Mouse (Mus musculus): ENCODE results near the gene Ifna6. TPM values are rescaled to one million over a fixed set of nuclear protein-coding genes. Genes with fewer than 3 reads are reported as not detected.
"Not testable (repeated sequence)": the region's sequence is repeated elsewhere in the genome, so short reads cannot be mapped to it uniquely, and the experiment has no call there.

The Ifna6 gene
- total and polyA plus RNA-seq, 3 experiments = not detected

DNA sequence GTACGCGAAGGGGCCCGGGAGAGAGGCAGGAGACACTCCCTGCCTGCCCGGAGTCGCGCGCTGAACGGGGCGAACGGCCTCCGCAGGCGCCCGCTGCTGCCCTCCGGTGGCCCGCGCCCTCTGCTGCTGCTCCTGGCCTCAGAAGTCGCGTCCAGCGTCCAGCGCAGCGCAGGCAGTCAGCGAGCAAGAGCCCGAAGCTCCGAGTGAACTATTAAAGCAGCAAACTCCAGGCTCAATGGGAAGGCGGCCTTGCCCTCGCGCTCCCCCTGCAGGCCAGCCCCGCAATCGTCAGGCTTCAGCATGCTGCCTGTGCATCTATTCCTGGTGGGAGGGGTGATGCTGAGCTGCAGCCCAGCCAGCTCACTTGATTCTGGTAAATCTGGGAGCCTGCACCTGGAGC, 24.3 kb upstream of the Ifna6 start, which contains the start of gene Gm13287:
Gene Gm13287 (plus strand): TSS at position 301 of the 400 bp plus-strand sequence.
- not testable (repeated sequence) for DNase-seq (ENCODE audit: low spot score); H3K27me3 ChIP-seq (ENCODE audit: insufficient read depth, low read length); H3K9me3 ChIP-seq (replicated peaks); ATAC-seq (ENCODE audit: extremely low read depth, insufficient number of reproducible peaks, low FRiP score, poor library complexity, severe bottlenecking); H3K4me1 ChIP-seq (ENCODE audit: insufficient read depth, low read depth, low read length); H3K36me3 ChIP-seq (replicated peaks); H3K4me3 ChIP-seq (ENCODE audit: low read depth, low read length)

DNA sequence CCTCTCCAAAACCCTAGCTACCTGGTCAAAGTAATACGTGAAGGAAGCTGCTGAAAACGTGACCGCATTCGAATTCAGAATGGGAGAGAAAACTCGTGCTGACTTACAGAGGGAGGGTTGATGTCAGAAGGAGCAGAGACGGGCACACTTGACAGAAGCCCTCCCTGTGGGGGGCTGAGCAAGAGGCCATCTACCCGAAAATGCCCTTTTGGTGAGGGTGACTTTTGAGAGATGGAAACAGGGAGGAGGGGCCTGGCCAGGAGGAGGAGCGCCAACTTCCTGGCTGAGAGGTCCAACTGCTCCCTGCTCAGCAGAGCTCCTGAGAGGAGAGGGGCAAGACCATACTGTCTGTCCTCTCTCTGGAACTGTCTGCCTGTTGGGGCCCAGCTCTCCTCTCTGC, 22.0 kb upstream of the Ifna6 start, which contains the start of gene Gm13288:
Gene Gm13288 (plus strand): TSS at position 301 of the 400 bp plus-strand sequence.
- not testable (repeated sequence) for H3K4me3 ChIP-seq (ENCODE audit: low read depth, low read length); H3K9me3 ChIP-seq (replicated peaks); DNase-seq (ENCODE audit: low spot score); H3K4me1 ChIP-seq (ENCODE audit: insufficient read depth, low read depth, low read length); H3K36me3 ChIP-seq (replicated peaks); H3K27me3 ChIP-seq (ENCODE audit: insufficient read depth, low read length); ATAC-seq (ENCODE audit: extremely low read depth, insufficient number of reproducible peaks, low FRiP score, poor library complexity, severe bottlenecking)

DNA sequence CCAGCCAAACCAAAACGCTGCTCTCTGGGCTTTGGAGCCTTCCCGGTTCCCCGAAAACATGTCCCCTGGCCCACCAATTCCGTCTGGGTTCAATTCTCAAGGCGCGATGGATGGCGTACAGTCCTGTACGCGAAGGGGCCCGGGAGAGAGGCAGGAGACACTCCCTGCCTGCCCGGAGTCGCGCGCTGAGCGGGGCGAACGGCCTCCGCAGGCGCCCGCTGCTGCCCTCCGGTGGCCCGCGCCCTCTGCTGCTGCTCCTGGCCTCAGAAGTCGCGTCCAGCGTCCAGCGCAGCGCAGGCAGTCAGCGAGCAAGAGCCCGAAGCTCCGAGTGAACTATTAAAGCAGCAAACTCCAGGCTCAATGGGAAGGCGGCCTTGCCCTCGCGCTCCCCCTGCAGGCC, 21.5 kb upstream of the Ifna6 start:
- not testable (repeated sequence) for H3K4me3 ChIP-seq (ENCODE audit: low read depth, low read length); H3K9me3 ChIP-seq (replicated peaks); H3K27me3 ChIP-seq (ENCODE audit: insufficient read depth, low read length); H3K4me1 ChIP-seq (ENCODE audit: insufficient read depth, low read depth, low read length); H3K36me3 ChIP-seq (replicated peaks); ATAC-seq (ENCODE audit: extremely low read depth, insufficient number of reproducible peaks, low FRiP score, poor library complexity, severe bottlenecking); DNase-seq (ENCODE audit: low spot score)

DNA sequence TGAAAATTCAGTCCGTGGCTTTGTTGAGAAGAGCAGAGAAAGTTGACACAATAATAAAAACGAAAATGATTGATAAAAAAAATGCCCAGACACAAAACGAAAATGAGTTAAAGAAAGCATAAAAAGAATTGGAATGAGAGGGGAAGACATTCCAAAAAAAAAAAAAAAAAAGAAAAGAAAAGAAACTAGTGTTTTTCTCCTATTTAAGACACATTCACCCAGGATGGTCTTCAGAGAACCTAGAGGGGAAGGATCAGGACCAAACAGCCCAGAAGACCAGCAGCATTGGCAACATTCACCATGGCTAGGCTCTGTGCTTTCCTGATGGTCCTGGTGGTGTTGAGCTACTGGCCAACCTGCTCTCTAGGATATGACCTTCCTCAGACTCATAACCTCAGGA, 11.3 kb upstream of the Ifna6 start, which contains the start of gene Ifna7:
Gene Ifna7 (plus strand): TSS at position 301 of the 400 bp plus-strand sequence.
- H3K9me3 ChIP-seq (replicated peaks) = no peaks in the 10 kb centered on the region
- H3K36me3 ChIP-seq (replicated peaks) = no peaks in the 10 kb centered on the region
- no peaks in the 10 kb centered on the region for H3K27me3 ChIP-seq (ENCODE audit: insufficient read depth, low read length)
- no peak for DNase-seq (ENCODE audit: low spot score)
- no peak within 1 kb of the TSS for H3K4me3 ChIP-seq (ENCODE audit: low read depth, low read length)
- no peak for TF ChIP-seq GATA2 (IDR thresholded peaks at IDR 0.05; ENCODE audit: borderline replicate concordance, low read depth, low read length)
- no peak for TF ChIP-seq GATA1 (IDR thresholded peaks at IDR 0.05; ENCODE audit: borderline replicate concordance, low read length)
- TF ChIP-seq POLR2AphosphoS5 (IDR thresholded peaks at IDR 0.05; ENCODE audit: insufficient replicate concordance, low read depth, low read length) = no peak
- TF ChIP-seq CTCF (IDR thresholded peaks at IDR 0.05; ENCODE audit: low read depth, low read length) = no peak
- TF ChIP-seq TAL1 (conservative IDR thresholded peaks at IDR 0.05; ENCODE audit: low read depth, low read length) = no peak
- no peak for ATAC-seq (ENCODE audit: extremely low read depth, insufficient number of reproducible peaks, low FRiP score, poor library complexity, severe bottlenecking)
- no peaks in the 10 kb centered on the region for H3K4me1 ChIP-seq (ENCODE audit: insufficient read depth, low read depth, low read length)

DNA sequence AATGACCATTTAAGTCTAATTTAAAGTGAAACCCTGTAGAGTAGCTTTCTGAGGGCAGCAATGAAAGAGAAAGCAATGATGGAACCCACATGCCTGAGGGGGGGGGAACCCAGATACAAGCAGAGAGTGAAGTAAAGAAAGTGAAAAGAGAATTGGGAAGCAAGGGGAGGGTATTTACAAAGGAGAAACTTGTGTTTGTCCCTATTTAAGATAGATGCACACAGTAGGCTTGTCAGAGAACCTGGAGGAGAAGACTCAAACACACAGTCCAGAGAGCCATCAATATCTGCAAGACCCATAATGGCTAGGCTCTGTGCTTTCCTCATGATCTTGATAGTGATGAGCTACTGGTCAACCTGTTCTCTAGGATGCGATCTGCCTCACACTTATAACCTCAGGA, 7.6 kb upstream of the Ifna6 start, which contains the start of gene Ifna11:
Gene Ifna11 (plus strand): TSS at position 301 of the 400 bp plus-strand sequence.
- TF ChIP-seq TAL1 (conservative IDR thresholded peaks at IDR 0.05; ENCODE audit: low read depth, low read length) = no peak
- no peak for TF ChIP-seq GATA2 (IDR thresholded peaks at IDR 0.05; ENCODE audit: borderline replicate concordance, low read depth, low read length)
- TF ChIP-seq GATA1 (IDR thresholded peaks at IDR 0.05; ENCODE audit: borderline replicate concordance, low read length) = no peak
- TF ChIP-seq CTCF (IDR thresholded peaks at IDR 0.05; ENCODE audit: low read depth, low read length) = no peak
- TF ChIP-seq POLR2AphosphoS5 (IDR thresholded peaks at IDR 0.05; ENCODE audit: insufficient replicate concordance, low read depth, low read length) = no peak
- no peak for ATAC-seq (ENCODE audit: extremely low read depth, insufficient number of reproducible peaks, low FRiP score, poor library complexity, severe bottlenecking)

DNA sequence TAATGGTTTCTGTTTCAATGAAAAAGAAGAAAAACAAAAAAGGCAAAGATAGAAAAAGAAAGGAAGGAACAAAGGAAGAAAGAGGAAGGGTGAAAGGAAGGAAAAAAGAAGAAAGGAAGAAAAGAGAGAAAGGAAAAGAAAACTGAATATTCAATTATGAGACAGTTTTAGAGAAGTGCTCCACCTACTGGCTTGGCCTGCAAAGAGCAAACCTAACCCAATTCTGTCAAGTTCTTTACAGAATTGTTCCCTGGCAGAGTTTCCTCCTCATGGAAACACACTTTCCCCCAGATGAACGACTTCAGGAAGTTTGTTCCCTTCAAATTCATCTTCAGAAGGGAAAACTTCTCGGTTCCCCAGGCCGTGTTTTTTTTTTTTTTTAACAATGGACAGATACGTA, 4.2 kb upstream of the Ifna6 start:
- H3K9me3 ChIP-seq (replicated peaks) = no peaks in the 10 kb centered on the region
- no peaks in the 10 kb centered on the region for H3K36me3 ChIP-seq (replicated peaks)
- no peak overlapping the region for H3K4me3 ChIP-seq (ENCODE audit: low read depth, low read length)
- no peaks in the 10 kb centered on the region for H3K27me3 ChIP-seq (ENCODE audit: insufficient read depth, low read length)
- no peak for ATAC-seq (ENCODE audit: extremely low read depth, insufficient number of reproducible peaks, low FRiP score, poor library complexity, severe bottlenecking)
- no peaks in the 10 kb centered on the region for H3K4me1 ChIP-seq (ENCODE audit: insufficient read depth, low read depth, low read length)
- no peak for DNase-seq (ENCODE audit: low spot score)
- TF ChIP-seq GATA1 (IDR thresholded peaks at IDR 0.05; ENCODE audit: borderline replicate concordance, low read length) (no peak), TAL1 (conservative IDR thresholded peaks at IDR 0.05; ENCODE audit: low read depth, low read length) (no peak), GATA2 (IDR thresholded peaks at IDR 0.05; ENCODE audit: borderline replicate concordance, low read depth, low read length) (no peak), CTCF (IDR thresholded peaks at IDR 0.05; ENCODE audit: low read depth, low read length) (no peak), POLR2AphosphoS5 (IDR thresholded peaks at IDR 0.05; ENCODE audit: insufficient replicate concordance, low read depth, low read length) (no peak)

More for the DNA sequence above, 7.6 kb upstream of the Ifna6 start, which contains the start of gene Ifna11:
- no peak for DNase-seq (ENCODE audit: low spot score)
- no peak within 1 kb of the TSS for H3K4me3 ChIP-seq (ENCODE audit: low read depth, low read length)
- H3K4me1 ChIP-seq (ENCODE audit: insufficient read depth, low read depth, low read length) = no peaks in the 10 kb centered on the region
- H3K27me3 ChIP-seq (ENCODE audit: insufficient read depth, low read length) = no peaks in the 10 kb centered on the region
- H3K36me3 ChIP-seq (replicated peaks) = no peaks in the 10 kb centered on the region
- H3K9me3 ChIP-seq (replicated peaks) = no peaks in the 10 kb centered on the region

DNA sequence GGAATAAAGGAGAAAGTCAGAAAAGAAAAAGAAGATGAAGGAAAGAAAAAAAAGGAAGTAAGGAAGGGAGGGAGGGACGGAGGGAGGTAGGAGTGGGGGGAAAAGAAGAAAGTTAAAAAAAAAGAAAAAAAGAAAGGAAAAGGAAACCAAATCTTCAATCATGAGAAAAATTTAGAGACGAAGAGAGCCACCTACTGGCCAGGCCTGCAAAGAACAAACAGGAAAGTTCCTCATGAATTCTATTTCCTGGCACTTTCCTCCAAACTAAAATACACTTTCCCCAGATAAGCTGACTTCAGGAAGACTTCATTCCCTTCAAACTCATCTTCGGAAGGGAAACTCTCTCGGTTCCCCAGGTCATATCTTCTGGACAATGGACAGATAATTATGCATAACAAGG, 3.3 kb downstream of the Ifna6 start:
- no peaks in the 10 kb centered on the region for H3K9me3 ChIP-seq (replicated peaks)
- H3K36me3 ChIP-seq (replicated peaks) = no peaks in the 10 kb centered on the region
- TF ChIP-seq POLR2AphosphoS5 (IDR thresholded peaks at IDR 0.05; ENCODE audit: insufficient replicate concordance, low read depth, low read length) (no peak), GATA1 (IDR thresholded peaks at IDR 0.05; ENCODE audit: borderline replicate concordance, low read length) (no peak), GATA2 (IDR thresholded peaks at IDR 0.05; ENCODE audit: borderline replicate concordance, low read depth, low read length) (no peak), TAL1 (conservative IDR thresholded peaks at IDR 0.05; ENCODE audit: low read depth, low read length) (no peak), CTCF (IDR thresholded peaks at IDR 0.05; ENCODE audit: low read depth, low read length) (no peak)
- H3K27me3 ChIP-seq (ENCODE audit: insufficient read depth, low read length) = no peaks in the 10 kb centered on the region
- no peak for ATAC-seq (ENCODE audit: extremely low read depth, insufficient number of reproducible peaks, low FRiP score, poor library complexity, severe bottlenecking)
- no peak for DNase-seq (ENCODE audit: low spot score)
- no peaks in the 10 kb centered on the region for H3K4me1 ChIP-seq (ENCODE audit: insufficient read depth, low read depth, low read length)
- H3K4me3 ChIP-seq (ENCODE audit: low read depth, low read length) = no peak overlapping the region

DNA sequence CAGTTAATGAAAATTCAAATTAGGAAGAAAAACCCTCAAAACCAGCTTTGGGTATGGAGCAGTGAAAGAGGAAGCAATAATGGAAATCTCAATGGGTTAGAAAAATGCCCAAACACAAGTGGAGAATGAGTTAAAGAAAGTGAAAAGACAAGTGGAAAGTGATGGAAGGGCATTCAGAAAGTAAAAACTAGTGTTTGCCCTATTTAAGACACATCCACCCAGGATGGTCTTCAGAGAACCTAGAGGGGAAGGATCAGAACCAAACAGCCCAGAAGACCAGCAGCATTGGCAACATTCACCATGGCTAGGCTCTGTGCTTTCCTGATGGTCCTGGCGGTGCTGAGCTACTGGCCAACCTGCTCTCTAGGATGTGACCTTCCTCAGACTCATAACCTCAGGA, 8.0 kb downstream of the Ifna6 start, which contains the start of gene Ifna5:
Gene Ifna5 (plus strand): TSS at position 301 of the 400 bp plus-strand sequence.
- not testable (repeated sequence) for ATAC-seq (ENCODE audit: extremely low read depth, insufficient number of reproducible peaks, low FRiP score, poor library complexity, severe bottlenecking); H3K27me3 ChIP-seq (ENCODE audit: insufficient read depth, low read length); H3K4me3 ChIP-seq (ENCODE audit: low read depth, low read length); H3K4me1 ChIP-seq (ENCODE audit: insufficient read depth, low read depth, low read length); DNase-seq (ENCODE audit: low spot score); H3K9me3 ChIP-seq (replicated peaks); H3K36me3 ChIP-seq (replicated peaks)

Data from G1E (cell line).